Mouse (Mus musculus) adrenal gland, postnatal 25 days (tissue): Measurements from ENCODE around the gene Txndc5. TPM values are rescaled to one million over a fixed set of nuclear protein-coding genes. Genes with fewer than 3 reads are reported as not detected.
A peak's percentile ranks its signal among the peaks of the same experiment; 100 is the strongest.

Source experiments
- DNase-seq: peaks from one replicate; pipeline ENCODE4 v3.0.0; 2021; ENCODE audit warnings: mixed read lengths
- long read RNA-seq: library from polyadenylated mRNA; stranded (forward); transcript quantifications from one replicate; pipeline ENCODE4 v2.0.0, GENCODE M21; 2021
- total RNA-seq: library from RNA; stranded (reverse); gene quantifications from 2 replicates; pipeline ENCODE4 v1.2.3, GENCODE M21; 2021

The Txndc5 gene
- total RNA-seq = 154 and 197 TPM in 2 replicates
- long read RNA-seq, transcript Txndc5-202 (3 exons, 2,781 nt) = minor isoform, 9 of 396 reads
- long read RNA-seq, transcript Txndc5-201 (10 exons, 2,843 nt) = major isoform, 358 of 396 reads
- long read RNA-seq, partial matches to known transcripts = 16 of 396 reads
- long read RNA-seq, other reads (novel, unspliced or antisense) = 9 of 396 reads

- DNase-seq = no peak
Measured at GRCm38 (mm10) chr13:38528687-38529294, at the start of gene Txndc5. Gene Txndc5 (minus strand): TSS chr13:38528824.

- DNase-seq = no peak
Measured at GRCm38 (mm10) chr13:38574668-38575067, 46.0 kb upstream of the Txndc5 start.

GRCm38 (mm10) chr13:38573281-38573680 lies 44.7 kb upstream of the Txndc5 start:
- DNase-seq = no peak

- no peak for DNase-seq
Measured at GRCm38 (mm10) chr13:38565245-38565644, 36.6 kb upstream of the Txndc5 start.

- DNase-seq = no peak
Measured at GRCm38 (mm10) chr13:38554611-38555010, 26.0 kb upstream of the Txndc5 start.

GRCm38 (mm10) chr13:38554210-38554609 lies 25.6 kb upstream of the Txndc5 start:
- DNase-seq = no peak

- DNase-seq = no peak
Measured at GRCm38 (mm10) chr13:38548681-38549080, 20.1 kb upstream of the Txndc5 start.

GRCm38 (mm10) chr13:38547717-38548116 lies 19.1 kb upstream of the Txndc5 start:
- no peak for DNase-seq

- DNase-seq = no peak
Measured at GRCm38 (mm10) chr13:38546754-38547153, 18.1 kb upstream of the Txndc5 start.

- peak; percentile 16 for DNase-seq
Measured at GRCm38 (mm10) chr13:38545460-38545859, 16.8 kb upstream of the Txndc5 start.

GRCm38 (mm10) chr13:38544769-38545445 lies 16.3 kb upstream of the Txndc5 start:
- DNase-seq = no peak

- DNase-seq = no peak
Measured at GRCm38 (mm10) chr13:38543455-38544125, 15.0 kb upstream of the Txndc5 start.

GRCm38 (mm10) chr13:38539192-38539900 lies 10.7 kb upstream of the Txndc5 start:
- DNase-seq = no peak

GRCm38 (mm10) chr13:38537521-38537920 lies 8.9 kb upstream of the Txndc5 start:
- no peak for DNase-seq

- no peak for DNase-seq
Measured at GRCm38 (mm10) chr13:38534731-38535130, 6.1 kb upstream of the Txndc5 start.

GRCm38 (mm10) chr13:38534016-38534415 lies 5.4 kb upstream of the Txndc5 start:
- DNase-seq = no peak

- no peak for DNase-seq
Measured at GRCm38 (mm10) chr13:38533461-38533860, 4.8 kb upstream of the Txndc5 start.

GRCm38 (mm10) chr13:38531498-38531897 lies 2.9 kb upstream of the Txndc5 start:
- no peak for DNase-seq

GRCm38 (mm10) chr13:38529576-38529975 lies 952 bp upstream of the Txndc5 start:
- DNase-seq = no peak

- DNase-seq = peak; percentile 91
Measured at GRCm38 (mm10) chr13:38527797-38528650, 600 bp downstream of the Txndc5 start.

GRCm38 (mm10) chr13:38527041-38527796 lies 1.4 kb downstream of the Txndc5 start:
- no peak for DNase-seq
